Mouse (Mus musculus): ENCODE measurements around the gene Aspscr1.

- TF ChIP-seq POLR2A (IDR thresholded peaks at IDR 0.05; ENCODE audit: borderline replicate concordance, extremely low read depth, insufficient read depth, insufficient read length, poor library complexity, severe bottlenecking) (no peak), CTCF (IDR thresholded peaks at IDR 0.05; ENCODE audit: borderline replicate concordance, extremely low read depth, insufficient read depth, insufficient read length) (0 out of 2 replicates have a peak, but pooled peaks have one; percentile 3)
Measured at GRCm38 (mm10) chr11:120722067-120722630, 49.4 kb downstream of the Aspscr1 start.

Data from brain, embryonic 14.5 days (tissue).